Mouse (Mus musculus) liver, embryonic 16.5 days (tissue): Measurements from ENCODE around the gene B3gnt7. TPM values are rescaled to one million over a fixed set of nuclear protein-coding genes. Genes with fewer than 3 reads are reported as not detected.

Experiments
- ATAC-seq: fragments of 200-750 bp; cut with Nextera tagmentation; 2 replicates; pipeline ENCODE4 v1.8.0; 2017; ENCODE audit warnings: low read depth, mild to moderate bottlenecking, moderate number of reproducible peaks, moderate library complexity
- H3K27ac ChIP-seq: fragments of 300-500 bp; sonication (generic); 2 replicates; pipeline ENCODE4 v1.5.1; 2014; ENCODE audit warnings: mild to moderate bottlenecking, low read length
- H3K27me3 ChIP-seq: fragments of 300-500 bp; sonication (generic); 2 replicates; pipeline ENCODE4 v1.6.1; 2014; ENCODE audit warnings: low read depth, low read length, mixed read lengths; ENCODE audit not compliant: control insufficient read depth, insufficient read depth
- H3K36me3 ChIP-seq: fragments of 300-500 bp; sonication (generic); 2 replicates; pipeline ENCODE4 v1.6.1; 2014; ENCODE audit warnings: mild to moderate bottlenecking; ENCODE audit not compliant: control insufficient read depth, insufficient read depth
- H3K4me1 ChIP-seq: fragments of 300-500 bp; sonication (generic); 2 replicates; pipeline ENCODE4 v1.6.1; 2014; ENCODE audit warnings: low read depth, low read length, mixed read lengths; ENCODE audit not compliant: control insufficient read depth
- H3K4me2 ChIP-seq: fragments of 300-500 bp; sonication (generic); 2 replicates; pipeline ENCODE4 v1.6.1; 2014; ENCODE audit warnings: low read depth, low read length, mixed read lengths
- H3K4me3 ChIP-seq: fragments of 300-500 bp; sonication (generic); 2 replicates; pipeline ENCODE4 v1.5.1; 2014; ENCODE audit warnings: low read depth, mild to moderate bottlenecking, low read length
- H3K9ac ChIP-seq: fragments of 300-500 bp; sonication (generic); 2 replicates; pipeline ENCODE4 v1.6.1; 2014; ENCODE audit warnings: low read depth, low read length
- H3K9me3 ChIP-seq: fragments of 300-500 bp; sonication (generic); replicated peaks from 2 replicates; pipeline ENCODE4 v1.6.1; 2016; ENCODE audit warnings: low read length; ENCODE audit not compliant: control insufficient read depth
- WGBS: fragments of 180-500 bp; shearing (Covaris S2); extraction: QIAGEN DNeasy Blood & Tissue Kit; methylation state at CpG from one replicate; pipeline ENCODE4 v1.1.7; 2014; ENCODE audit not compliant: insufficient replicate concordance; 5-methylcytosine and 5-hydroxymethylcytosine counted together
- polyA plus RNA-seq: library from polyadenylated mRNA; unstranded; fragments of >200 nt; fragmentation: Nextera tagmentation; extraction: Ambion mirVana; gene quantifications from 2 replicates; pipeline ENCODE4 v1.2.1, GENCODE M21; 2015

The B3gnt7 gene
- 0.65 and 0.68 TPM in 2 replicates for polyA plus RNA-seq

DNA sequence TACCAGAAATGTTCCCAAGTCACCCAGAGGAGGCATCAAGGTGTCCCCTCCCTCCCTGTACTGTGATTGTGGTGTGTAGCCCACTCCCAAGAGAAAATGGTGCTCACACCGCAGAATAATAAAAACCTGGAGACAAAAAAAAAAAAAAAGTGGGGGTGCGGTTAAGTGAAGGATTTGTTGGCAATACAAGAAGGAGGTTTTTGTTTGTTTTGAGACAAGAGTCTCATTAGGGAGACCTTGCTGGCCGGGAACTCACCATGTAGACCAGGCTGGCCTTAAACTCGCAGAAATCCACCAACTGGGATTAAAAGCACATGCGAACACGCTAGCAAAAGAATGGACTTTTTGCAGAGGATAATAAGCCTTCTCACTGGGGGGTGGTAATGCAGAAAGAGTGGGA is at the start of gene B3gnt7:
Gene B3gnt7, plus strand, starts transcription at position 301 of the 400 bp plus-strand sequence.
- Histone ChIP-seq H3K9me3 (no peaks in the 10 kb centered on the region), H3K27ac (no peak within 1 kb of the TSS), H3K36me3 (no peaks in the 10 kb centered on the region), H3K27me3 (peaks cover 32% of the 10 kb centered on the region), H3K4me3 (peak within 1 kb of the TSS; percentile 58), H3K9ac (peak within 1 kb of the TSS; percentile 38), H3K4me2 (peak within 1 kb of the TSS; percentile 75), H3K4me1 (peaks cover 13% of the 10 kb centered on the region)
- no peak for ATAC-seq
- WGBS = 55% methylated on average over 6 of the region's 6 CpGs

DNA sequence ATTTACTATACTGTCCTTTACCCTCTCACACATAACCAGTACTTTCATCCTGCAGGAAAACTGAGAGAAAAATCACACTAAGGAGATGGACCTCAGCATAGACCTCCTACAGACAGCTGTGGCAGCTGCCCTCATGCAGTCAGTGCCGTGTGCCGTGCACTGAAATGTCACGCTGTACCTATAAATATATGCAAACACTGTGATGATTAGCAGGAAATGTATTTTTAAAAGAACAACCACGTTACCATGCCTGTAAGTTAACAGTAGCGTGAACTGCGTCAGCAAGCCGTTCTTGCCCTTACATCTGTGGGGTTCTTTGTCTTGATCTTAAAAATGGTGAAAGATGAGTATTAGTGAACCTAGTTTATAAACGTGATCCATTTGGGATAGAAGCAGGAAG is 49.2 kb upstream of the B3gnt7 start:
- no peaks in the 10 kb centered on the region for H3K9me3 ChIP-seq
- no peak overlapping the region for H3K27ac ChIP-seq

GRCm38 (mm10) chr1:86256311-86256710 is 46.3 kb upstream of the B3gnt7 start:
- H3K36me3 ChIP-seq = no peaks in the 10 kb centered on the region
- H3K4me2 ChIP-seq = no peak overlapping the region
- no peak overlapping the region for H3K9ac ChIP-seq
- H3K9me3 ChIP-seq = no peaks in the 10 kb centered on the region
- ATAC-seq = no peak
- 67% methylated on average over 4 of the region's 4 CpGs for WGBS
- H3K4me1 ChIP-seq = peaks cover 8% of the 10 kb centered on the region
- H3K27ac ChIP-seq = no peak overlapping the region
- H3K27me3 ChIP-seq = no peaks in the 10 kb centered on the region
- no peak overlapping the region for H3K4me3 ChIP-seq

More for the DNA sequence above, 49.2 kb upstream of the B3gnt7 start:
- no peaks in the 10 kb centered on the region for H3K27me3 ChIP-seq
- peaks cover 2% of the 10 kb centered on the region for H3K4me1 ChIP-seq
- H3K4me3 ChIP-seq = no peak overlapping the region
- H3K9ac ChIP-seq = no peak overlapping the region
- WGBS = 72% methylated on average over 8 of the region's 8 CpGs
- no peak for ATAC-seq
- H3K36me3 ChIP-seq = no peaks in the 10 kb centered on the region
- H3K4me2 ChIP-seq = no peak overlapping the region

- Histone ChIP-seq H3K27ac (no peak overlapping the region), H3K9ac (no peak overlapping the region), H3K9me3 (no peaks in the 10 kb centered on the region), H3K36me3 (no peaks in the 10 kb centered on the region), H3K4me3 (no peak overlapping the region), H3K27me3 (no peaks in the 10 kb centered on the region), H3K4me1 (peaks cover 8% of the 10 kb centered on the region), H3K4me2 (no peak overlapping the region)
- WGBS = 81% methylated on average over 8 of the region's 8 CpGs
- no peak for ATAC-seq
Measured at GRCm38 (mm10) chr1:86257228-86257627, 45.4 kb upstream of the B3gnt7 start.

DNA sequence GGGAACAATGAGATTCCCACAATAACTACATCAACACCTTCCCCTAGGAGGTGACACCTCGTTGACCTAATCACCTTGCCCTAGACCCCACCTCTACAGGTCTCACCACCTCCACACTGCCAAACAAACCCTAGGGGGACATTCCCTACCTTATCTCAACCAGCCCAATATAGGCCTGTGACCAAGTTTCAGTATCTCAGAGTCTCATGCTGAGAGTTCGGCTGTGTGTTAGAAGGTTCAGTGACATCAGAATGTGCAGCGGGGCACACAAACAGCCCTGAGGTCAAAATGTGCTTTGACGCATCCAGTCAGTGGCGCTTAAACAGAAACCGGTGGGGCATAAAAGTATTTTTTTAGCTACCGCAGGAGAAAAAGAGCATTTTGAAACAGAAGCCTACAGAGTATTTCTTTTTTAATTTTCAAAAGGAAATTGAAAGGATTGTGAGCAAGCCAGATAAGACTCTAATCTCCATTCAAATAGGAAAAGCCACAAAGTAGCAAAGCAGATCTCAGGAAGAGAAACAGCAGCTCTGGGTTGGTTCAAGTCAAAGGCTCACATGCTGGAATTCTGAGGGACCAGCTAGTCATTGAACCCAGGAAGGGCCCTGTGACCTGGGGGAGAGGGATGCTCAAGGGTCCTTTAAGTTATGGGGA is 44.3 kb upstream of the B3gnt7 start:
- no peaks in the 10 kb centered on the region for H3K36me3 ChIP-seq
- H3K4me1 ChIP-seq = peaks cover 12% of the 10 kb centered on the region
- no peak for ATAC-seq
- H3K9ac ChIP-seq = no peak overlapping the region
- H3K4me3 ChIP-seq = no peak overlapping the region
- no peaks in the 10 kb centered on the region for H3K27me3 ChIP-seq
- no peaks in the 10 kb centered on the region for H3K9me3 ChIP-seq
- WGBS = 27% methylated on average over 7 of the region's 7 CpGs
- H3K27ac ChIP-seq = no peak overlapping the region
- no peak overlapping the region for H3K4me2 ChIP-seq

DNA sequence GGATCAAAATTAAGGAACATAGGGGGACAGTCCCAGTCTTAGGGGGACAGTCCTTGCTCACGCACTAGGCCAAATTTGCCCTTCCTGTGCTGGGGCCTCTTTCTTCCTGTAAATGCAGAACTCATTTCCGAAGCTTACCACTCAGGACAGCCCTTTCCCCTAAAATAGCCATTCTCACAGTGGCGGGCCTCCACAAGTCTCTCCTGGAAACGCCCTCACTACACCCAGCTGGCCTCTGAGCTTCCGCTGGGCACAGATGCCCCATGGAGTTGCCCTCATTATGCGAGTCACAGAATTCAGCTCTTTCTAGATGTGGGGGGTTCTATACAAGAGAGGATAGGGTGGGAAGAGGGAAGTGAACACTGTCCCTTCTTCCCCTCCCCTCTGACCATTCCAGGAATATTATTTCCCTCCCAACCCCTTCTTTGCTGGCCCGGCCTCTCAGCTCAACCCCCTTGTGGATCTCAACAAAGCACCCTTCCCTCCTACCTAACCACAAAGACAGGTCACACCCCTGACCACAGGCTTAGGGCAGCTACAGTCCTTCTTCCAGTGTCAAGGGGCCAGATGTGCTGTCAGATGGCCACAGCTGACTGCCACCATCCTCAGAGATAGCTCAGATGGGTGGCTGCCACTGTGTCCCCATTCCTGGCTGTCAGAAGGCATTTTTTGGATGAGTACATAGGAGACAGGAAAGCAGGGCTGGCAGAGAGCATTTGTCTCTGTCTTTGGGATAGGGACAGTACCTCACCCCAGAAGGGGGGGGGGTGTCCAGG is 38.9 kb upstream of the B3gnt7 start:
- no peak overlapping the region for H3K9ac ChIP-seq
- no peaks in the 10 kb centered on the region for H3K27me3 ChIP-seq
- H3K4me1 ChIP-seq = peaks cover 19% of the 10 kb centered on the region
- 21% methylated on average over 7 of the region's 7 CpGs for WGBS
- H3K9me3 ChIP-seq = no peaks in the 10 kb centered on the region
- H3K4me2 ChIP-seq = 0 out of 2 replicates have a peak overlapping the region, but pooled peaks have one; percentile 15
- no peak overlapping the region for H3K4me3 ChIP-seq
- peak; percentile 53 for ATAC-seq
- H3K27ac ChIP-seq = peak overlapping the region; percentile 54; the same call in 1 of the 2 replicates
- no peaks in the 10 kb centered on the region for H3K36me3 ChIP-seq

DNA sequence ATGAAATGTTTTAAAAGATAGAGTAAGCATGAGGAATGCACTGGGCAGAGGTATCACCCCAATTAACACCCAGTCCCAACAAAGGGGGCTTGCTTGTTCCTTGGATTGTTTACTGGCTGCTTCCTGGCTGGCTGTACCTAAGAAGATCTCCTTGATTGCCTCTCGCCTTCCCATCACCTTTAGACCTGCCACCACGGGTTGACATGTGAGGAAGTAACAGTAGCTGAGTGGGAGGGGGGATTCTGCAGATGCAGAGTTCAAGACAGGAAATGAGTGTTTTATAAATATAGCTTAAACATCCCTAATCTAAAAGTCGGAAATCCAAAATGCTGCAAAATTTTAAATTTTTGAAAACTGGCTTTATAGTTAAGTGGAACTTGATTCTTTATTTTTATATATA is 37.6 kb upstream of the B3gnt7 start:
- no peaks in the 10 kb centered on the region for H3K9me3 ChIP-seq
- H3K36me3 ChIP-seq = no peaks in the 10 kb centered on the region
- ATAC-seq = no peak
- no peak overlapping the region for H3K27ac ChIP-seq
- H3K4me2 ChIP-seq = no peak overlapping the region
- WGBS = 37% methylated on average over 3 of the region's 3 CpGs
- no peaks in the 10 kb centered on the region for H3K27me3 ChIP-seq
- peaks cover 22% of the 10 kb centered on the region for H3K4me1 ChIP-seq
- no peak overlapping the region for H3K9ac ChIP-seq
- H3K4me3 ChIP-seq = no peak overlapping the region

DNA sequence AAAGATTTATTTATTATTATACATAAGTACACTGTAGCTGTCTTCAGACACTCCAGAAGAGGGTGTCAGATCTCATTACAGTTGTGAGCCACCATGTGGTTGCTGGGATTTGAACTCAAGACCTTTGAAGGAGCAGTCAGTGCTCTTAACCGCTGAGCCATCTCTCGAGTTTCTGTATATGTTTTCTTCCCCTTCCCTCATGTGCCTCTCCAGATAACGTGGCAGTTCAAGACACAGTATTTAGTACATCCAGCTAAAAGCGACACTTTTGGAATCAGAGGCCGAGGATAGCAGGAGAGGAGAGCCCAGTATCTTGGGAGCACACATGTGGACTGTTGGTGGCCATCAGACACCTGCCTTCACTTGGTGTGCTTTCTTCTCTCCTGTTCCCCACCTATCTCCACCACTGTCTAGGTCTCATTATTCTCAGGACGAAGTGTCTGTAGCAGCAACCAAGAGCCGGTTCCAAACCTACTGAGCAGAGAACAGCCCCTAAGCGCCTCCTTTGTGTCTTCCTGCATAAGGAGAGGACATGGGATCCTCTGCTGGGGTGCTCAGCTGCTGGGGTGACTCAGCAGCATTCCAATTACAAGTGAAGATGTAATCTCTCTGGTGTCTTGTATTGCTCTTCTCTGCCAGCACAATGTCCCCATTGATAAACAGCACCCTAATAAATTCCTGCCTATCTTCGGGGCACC is 34.0 kb upstream of the B3gnt7 start:
- Histone ChIP-seq H3K9me3 (no peaks in the 10 kb centered on the region), H3K4me2 (no peak overlapping the region), H3K36me3 (no peaks in the 10 kb centered on the region), H3K27ac (peak overlapping the region; percentile 33; the same call in 1 of the 2 replicates), H3K4me3 (no peak overlapping the region), H3K4me1 (peaks cover 14% of the 10 kb centered on the region), H3K27me3 (no peaks in the 10 kb centered on the region), H3K9ac (no peak overlapping the region)
- ATAC-seq = peak; percentile 73
- 33% methylated on average over 9 of the region's 9 CpGs for WGBS
